Mouse (Mus musculus): Measurements from ENCODE around the gene Tmem206. TPM values are rescaled to one million over a fixed set of nuclear protein-coding genes. Genes with fewer than 3 reads are reported as not detected.

Gene Tmem206
- polyA plus RNA-seq, 1 experiment from 2014 or later: 6.7 TPM

DNA sequence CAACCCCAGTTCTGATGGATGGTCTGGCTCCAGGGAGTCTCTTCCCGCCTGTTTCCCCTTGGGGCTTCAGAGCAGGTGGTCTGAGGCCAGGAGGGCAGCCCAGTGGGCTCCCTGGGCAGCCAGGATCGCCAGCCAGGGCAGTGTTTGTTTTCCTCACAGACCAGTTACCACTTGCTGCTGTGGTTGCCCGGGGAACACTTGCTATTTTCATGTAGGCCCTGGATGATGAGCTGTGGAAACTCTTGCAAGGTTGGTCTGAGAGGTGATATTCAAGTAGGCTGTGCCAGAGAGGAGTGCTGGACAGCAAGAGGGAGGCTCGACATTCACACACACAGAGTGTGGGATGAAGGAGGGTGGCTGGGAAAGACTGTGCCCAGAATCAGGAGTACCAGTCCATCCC is 23.8 kb upstream of the Tmem206 start:
- Histone ChIP-seq H3K4me3 (ENCODE audit: low read depth, low read length) (no peak overlapping the region), H3K9me3 (ENCODE audit: control insufficient read depth, low read length) (no peaks in the 10 kb centered on the region), H3K4me2 (replicated peaks; ENCODE audit: low read depth) (no peak overlapping the region), H3K27me3 (ENCODE audit: control insufficient read depth, insufficient read depth, low read length) (no peaks in the 10 kb centered on the region), H3K9ac (ENCODE audit: low read length) (no peak overlapping the region), H3K4me1 (replicated peaks; ENCODE audit: control insufficient read depth, insufficient read depth) (no peaks in the 10 kb centered on the region), H3K36me3 (ENCODE audit: control insufficient read depth, insufficient read depth, low read length) (0 out of 2 replicates have a peak, but pooled peaks cover 2% of the 10 kb centered on the region), H3K27ac (replicated peaks) (no peak overlapping the region)
- ATAC-seq (ENCODE audit: low FRiP score, low TSS enrichment) (no peak), DNase-seq (ENCODE audit: low spot score) (no peak)
- 34% methylated on average over 4 of the region's 4 CpGs for WGBS
- TF ChIP-seq EP300 (optimal IDR thresholded peaks at IDR 0.05): no peak
- no peak for TF ChIP-seq CTCF (IDR thresholded peaks at IDR 0.05; ENCODE audit: low read depth)

DNA sequence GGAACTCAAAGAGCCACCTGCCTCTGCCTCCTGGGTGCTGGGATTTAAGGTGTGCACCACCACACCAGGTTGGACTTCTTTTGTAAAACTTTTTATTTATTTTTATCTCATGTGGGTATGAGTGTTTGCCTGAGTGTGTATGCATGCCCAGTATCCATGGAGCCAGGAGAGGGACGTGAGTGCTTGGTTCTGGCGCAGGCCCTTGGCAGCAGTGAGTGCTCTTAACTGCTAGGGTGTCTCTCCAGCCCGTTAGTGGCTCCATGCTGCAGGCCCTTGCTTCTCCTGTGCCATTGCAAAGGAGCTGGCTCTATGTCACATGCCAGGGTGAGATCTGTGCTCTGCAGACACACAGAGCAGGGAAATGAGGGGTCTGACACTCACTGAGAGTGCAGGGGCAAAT is 22.0 kb upstream of the Tmem206 start:
- no peaks in the 10 kb centered on the region for H3K9me3 ChIP-seq (ENCODE audit: control insufficient read depth, low read length)
- H3K27me3 ChIP-seq (ENCODE audit: control insufficient read depth, insufficient read depth, low read length): no peaks in the 10 kb centered on the region
- ATAC-seq (ENCODE audit: low FRiP score, low TSS enrichment) (no peak), DNase-seq (ENCODE audit: low spot score) (no peak)
- TF ChIP-seq EP300 (optimal IDR thresholded peaks at IDR 0.05): no peak
- no peak for TF ChIP-seq CTCF (IDR thresholded peaks at IDR 0.05; ENCODE audit: low read depth)
- H3K4me2 ChIP-seq (replicated peaks; ENCODE audit: low read depth): no peak overlapping the region
- no peaks in the 10 kb centered on the region for H3K4me1 ChIP-seq (replicated peaks; ENCODE audit: control insufficient read depth, insufficient read depth)
- no peak overlapping the region for H3K9ac ChIP-seq (ENCODE audit: low read length)
- no peak overlapping the region for H3K27ac ChIP-seq (replicated peaks)
- H3K4me3 ChIP-seq (ENCODE audit: low read depth, low read length): no peak overlapping the region
- 0 out of 2 replicates have a peak, but pooled peaks cover 2% of the 10 kb centered on the region for H3K36me3 ChIP-seq (ENCODE audit: control insufficient read depth, insufficient read depth, low read length)
- 70% methylated on average over 3 of the region's 3 CpGs for WGBS

DNA sequence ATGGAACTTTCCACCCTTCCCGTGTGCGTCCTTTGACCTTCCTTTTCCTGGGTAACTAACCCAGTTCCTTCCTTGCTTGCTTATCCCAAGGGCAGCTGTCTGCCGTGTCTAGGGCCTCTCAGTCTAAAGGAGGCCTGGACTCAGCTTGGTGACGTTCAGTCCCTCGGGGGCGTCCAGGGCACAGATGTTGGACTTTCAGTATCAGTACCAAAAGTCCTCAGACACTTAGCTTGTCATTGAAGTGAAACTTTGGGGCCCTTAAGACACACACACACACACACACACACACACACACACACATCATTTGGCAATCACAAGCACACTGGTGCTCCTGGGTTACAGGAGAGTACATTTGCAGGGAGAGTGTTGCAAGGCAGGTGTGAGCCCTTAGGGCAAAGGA is 21.5 kb upstream of the Tmem206 start:
- Histone ChIP-seq H3K4me2 (replicated peaks; ENCODE audit: low read depth) (no peak overlapping the region), H3K27ac (replicated peaks) (no peak overlapping the region), H3K9me3 (ENCODE audit: control insufficient read depth, low read length) (no peaks in the 10 kb centered on the region), H3K9ac (ENCODE audit: low read length) (no peak overlapping the region), H3K36me3 (ENCODE audit: control insufficient read depth, insufficient read depth, low read length) (0 out of 2 replicates have a peak, but pooled peaks cover 2% of the 10 kb centered on the region), H3K4me1 (replicated peaks; ENCODE audit: control insufficient read depth, insufficient read depth) (no peaks in the 10 kb centered on the region), H3K27me3 (ENCODE audit: control insufficient read depth, insufficient read depth, low read length) (no peaks in the 10 kb centered on the region), H3K4me3 (ENCODE audit: low read depth, low read length) (no peak overlapping the region)
- 73% methylated on average over 6 of the region's 6 CpGs for WGBS
- DNase-seq (ENCODE audit: low spot score) (no peak), ATAC-seq (ENCODE audit: low FRiP score, low TSS enrichment) (no peak)
- TF ChIP-seq CTCF (IDR thresholded peaks at IDR 0.05; ENCODE audit: low read depth): no peak
- TF ChIP-seq EP300 (optimal IDR thresholded peaks at IDR 0.05): no peak

DNA sequence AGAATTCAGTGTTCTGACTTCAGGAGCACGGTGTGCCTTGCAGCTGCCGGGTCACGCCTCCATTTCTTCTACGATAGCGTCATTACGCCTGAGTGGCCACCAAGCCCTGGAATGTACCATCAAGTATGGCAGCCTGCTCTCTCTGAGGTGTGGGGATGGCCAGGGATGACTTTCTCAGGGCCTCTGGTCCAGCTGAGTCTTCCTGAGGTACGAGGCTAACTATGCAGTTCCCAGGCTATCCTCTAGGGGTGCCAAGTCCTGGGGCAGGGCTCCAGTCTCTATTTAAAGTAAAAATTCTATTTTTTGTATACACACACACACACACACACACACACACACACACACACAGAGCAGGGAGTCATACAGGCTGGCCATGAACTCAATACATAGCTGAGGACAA is 20.1 kb upstream of the Tmem206 start:
- no peaks in the 10 kb centered on the region for H3K27me3 ChIP-seq (ENCODE audit: control insufficient read depth, insufficient read depth, low read length)
- H3K27ac ChIP-seq (replicated peaks): no peak overlapping the region
- no peaks in the 10 kb centered on the region for H3K9me3 ChIP-seq (ENCODE audit: control insufficient read depth, low read length)
- TF ChIP-seq EP300 (optimal IDR thresholded peaks at IDR 0.05): no peak
- peak; percentile 67 for TF ChIP-seq CTCF (IDR thresholded peaks at IDR 0.05; ENCODE audit: low read depth)
- no peak overlapping the region for H3K9ac ChIP-seq (ENCODE audit: low read length)
- H3K4me1 ChIP-seq (replicated peaks; ENCODE audit: control insufficient read depth, insufficient read depth): no peaks in the 10 kb centered on the region
- no peak for DNase-seq (ENCODE audit: low spot score)
- no peak overlapping the region for H3K4me2 ChIP-seq (replicated peaks; ENCODE audit: low read depth)
- 0 out of 2 replicates have a peak, but pooled peaks cover 2% of the 10 kb centered on the region for H3K36me3 ChIP-seq (ENCODE audit: control insufficient read depth, insufficient read depth, low read length)
- no peak overlapping the region for H3K4me3 ChIP-seq (ENCODE audit: low read depth, low read length)
- ATAC-seq (ENCODE audit: low FRiP score, low TSS enrichment): peak; percentile 28; the same call in 1 of the 2 replicates
- 66% methylated on average over 7 of the region's 7 CpGs for WGBS

DNA sequence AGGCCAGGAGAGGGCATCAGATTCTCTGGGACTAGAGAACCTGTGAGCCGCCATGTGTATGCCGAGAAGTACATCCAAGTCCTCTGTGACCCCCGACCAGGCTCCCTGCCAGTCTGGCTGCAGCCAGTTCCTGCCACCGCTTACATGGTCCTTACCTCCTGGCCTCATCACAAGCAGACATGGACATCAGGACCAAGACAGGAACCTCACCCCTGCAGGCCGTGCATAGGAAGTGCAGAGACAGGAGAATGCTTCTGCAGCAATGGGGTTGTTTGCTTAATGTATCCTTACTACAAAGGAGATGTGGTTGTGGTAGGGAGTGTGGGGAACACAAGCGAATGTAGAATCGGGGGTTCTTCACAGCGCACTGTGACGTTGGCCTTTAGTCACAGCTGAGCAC is 19.4 kb upstream of the Tmem206 start:
- ATAC-seq (ENCODE audit: low FRiP score, low TSS enrichment) (no peak), DNase-seq (ENCODE audit: low spot score) (no peak)
- no peak for TF ChIP-seq EP300 (optimal IDR thresholded peaks at IDR 0.05)
- TF ChIP-seq CTCF (IDR thresholded peaks at IDR 0.05; ENCODE audit: low read depth): peak; percentile 43
- 85% methylated on average over 9 of the region's 9 CpGs for WGBS
- Histone ChIP-seq H3K4me1 (replicated peaks; ENCODE audit: control insufficient read depth, insufficient read depth) (no peaks in the 10 kb centered on the region), H3K36me3 (ENCODE audit: control insufficient read depth, insufficient read depth, low read length) (0 out of 2 replicates have a peak, but pooled peaks cover 2% of the 10 kb centered on the region), H3K9ac (ENCODE audit: low read length) (no peak overlapping the region), H3K4me3 (ENCODE audit: low read depth, low read length) (no peak overlapping the region), H3K9me3 (ENCODE audit: control insufficient read depth, low read length) (no peaks in the 10 kb centered on the region), H3K27ac (replicated peaks) (no peak overlapping the region), H3K27me3 (ENCODE audit: control insufficient read depth, insufficient read depth, low read length) (no peaks in the 10 kb centered on the region), H3K4me2 (replicated peaks; ENCODE audit: low read depth) (no peak overlapping the region)

DNA sequence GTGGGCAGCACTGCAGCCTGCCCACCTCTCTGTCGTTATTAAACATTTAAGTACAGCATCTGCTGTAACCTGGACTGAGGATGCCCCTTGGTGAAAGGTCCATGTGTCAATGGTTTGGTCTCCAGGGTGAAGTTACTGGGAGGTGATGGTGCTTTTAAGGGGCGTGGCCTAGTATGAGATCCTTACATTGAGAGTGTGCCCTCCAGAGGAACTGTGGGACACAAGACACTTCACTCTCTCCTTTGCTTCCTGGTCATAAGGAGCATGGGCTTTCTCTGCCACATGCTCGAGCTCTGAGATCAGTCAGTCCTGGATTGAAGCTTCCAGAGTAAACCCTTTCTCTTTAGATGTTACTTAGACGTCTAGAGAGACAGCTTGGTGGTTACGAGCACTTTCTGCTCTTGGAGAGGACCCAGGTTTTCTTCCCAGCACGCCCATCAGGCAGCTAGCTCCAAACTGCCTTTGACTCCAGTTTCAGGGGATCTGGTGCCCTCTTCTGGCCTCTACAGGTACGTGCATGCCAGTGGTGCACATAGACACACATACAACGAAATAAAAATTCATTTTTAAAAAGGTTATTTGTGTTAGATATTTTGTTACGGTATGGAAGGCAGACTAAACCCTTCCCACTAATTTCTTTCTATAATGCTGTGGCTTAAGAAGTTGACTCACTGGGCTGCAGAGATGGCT is 17.8 kb upstream of the Tmem206 start:
- peak; percentile 63 for TF ChIP-seq CTCF (IDR thresholded peaks at IDR 0.05; ENCODE audit: low read depth)
- no peak for TF ChIP-seq EP300 (optimal IDR thresholded peaks at IDR 0.05)
- no peak for DNase-seq (ENCODE audit: low spot score)

More for the DNA sequence above, 17.8 kb upstream of the Tmem206 start:
- Histone ChIP-seq H3K4me2 (replicated peaks; ENCODE audit: low read depth) (no peak overlapping the region), H3K27ac (replicated peaks) (no peak overlapping the region), H3K9me3 (ENCODE audit: control insufficient read depth, low read length) (no peaks in the 10 kb centered on the region), H3K4me3 (ENCODE audit: low read depth, low read length) (no peak overlapping the region), H3K36me3 (ENCODE audit: control insufficient read depth, insufficient read depth, low read length) (0 out of 2 replicates have a peak, but pooled peaks cover 2% of the 10 kb centered on the region), H3K9ac (ENCODE audit: low read length) (no peak overlapping the region), H3K4me1 (replicated peaks; ENCODE audit: control insufficient read depth, insufficient read depth) (no peaks in the 10 kb centered on the region), H3K27me3 (ENCODE audit: control insufficient read depth, insufficient read depth, low read length) (no peaks in the 10 kb centered on the region)
- 83% methylated on average over 9 of the region's 9 CpGs for WGBS
- no peak for ATAC-seq (ENCODE audit: low FRiP score, low TSS enrichment)

Data from stomach, postnatal 0 days (tissue).